37 mouse cellular contexts compared by ENCODE assay signal in the genomic region with DNA sequence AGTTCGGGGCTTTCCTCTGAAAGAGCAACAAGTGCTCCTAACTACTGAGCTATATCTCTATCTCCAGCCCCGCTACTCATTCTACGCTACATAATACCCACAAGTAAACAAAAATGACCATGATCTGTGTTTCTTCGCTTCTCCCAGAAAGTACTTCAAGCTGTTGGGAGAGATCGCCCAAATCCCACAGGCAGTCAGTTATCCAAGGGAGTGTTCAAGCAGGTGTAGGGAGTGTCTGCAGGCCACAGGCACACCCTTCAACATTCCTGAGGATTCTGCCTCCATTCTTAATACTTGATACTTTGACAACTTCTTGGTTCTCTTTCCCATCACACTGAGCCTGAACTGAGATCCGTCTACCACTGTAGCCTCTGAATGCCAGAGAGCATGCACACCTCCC. TPM values are rescaled to one million over a fixed set of nuclear protein-coding genes. Genes with fewer than 3 reads are reported as not detected.
"Had no signal": no experiment of that assay in that cellular context is flagged by ENCODE, and none has a peak within 500 bp of the region (broad histone marks: within the 10 kb centered on the region; RNA-seq: fewer than 3 reads in every experiment).

No protein-coding gene starts in this region.

- H3K4me2 ChIP-seq: embryonic facial prominence, embryonic 12.5 days; embryonic facial prominence, embryonic 13.5 days; embryonic facial prominence, embryonic 15.5 days; forebrain, embryonic 12.5 days; forebrain, embryonic 13.5 days; forebrain, embryonic 15.5 days had no signal

- H3K9ac ChIP-seq: embryonic facial prominence, embryonic 12.5 days; embryonic facial prominence, embryonic 13.5 days; embryonic facial prominence, embryonic 15.5 days; forebrain, embryonic 12.5 days; forebrain, embryonic 13.5 days; forebrain, embryonic 15.5 days; forebrain, postnatal 0 days had no signal

- H3K9me3 ChIP-seq: embryonic facial prominence, embryonic 10.5 days; embryonic facial prominence, embryonic 12.5 days; embryonic facial prominence, embryonic 13.5 days; embryonic facial prominence, embryonic 15.5 days; forebrain, embryonic 10.5 days; forebrain, embryonic 12.5 days; forebrain, embryonic 13.5 days; forebrain, embryonic 15.5 days had no signal

- H3K36me3 ChIP-seq: embryonic facial prominence, embryonic 10.5 days; embryonic facial prominence, embryonic 12.5 days; embryonic facial prominence, embryonic 13.5 days; embryonic facial prominence, embryonic 15.5 days; forebrain, embryonic 10.5 days; forebrain, embryonic 12.5 days; forebrain, embryonic 15.5 days had no signal

- DNase-seq: cerebellum, adult 8-10 months; cerebellum, adult 9-10 months; cerebellum, adult 9-11 months; cerebellum, postnatal 10 days; cerebellum, postnatal 14 days; cerebellum, postnatal 25 days; cerebellum, postnatal 36 days; embryo, embryonic 11 days; forebrain, postnatal 0 days; gastrocnemius, adult 2 months; gastrocnemius, postnatal 10 days; gastrocnemius, postnatal 14 days; gastrocnemius, postnatal 25 days; gastrocnemius, postnatal 36 days; heart, adult 2 months had no signal

- ATAC-seq: forebrain, embryonic 13.5 days; forebrain, embryonic 14.5 days; forebrain, embryonic 15.5 days; forebrain, embryonic 16.5 days; forebrain, postnatal 0 days had no signal

- H3K27me3 ChIP-seq: embryonic facial prominence, embryonic 12.5 days; embryonic facial prominence, embryonic 15.5 days; forebrain, embryonic 15.5 days had no signal

- H3K4me3 ChIP-seq: embryonic facial prominence, embryonic 10.5 days; embryonic facial prominence, embryonic 12.5 days; embryonic facial prominence, embryonic 13.5 days; embryonic facial prominence, embryonic 15.5 days; erythroblast, embryonic 14.5 days; forebrain, embryonic 10.5 days; forebrain, embryonic 12.5 days; forebrain, embryonic 13.5 days; forebrain, embryonic 15.5 days; gastrocnemius, adult 2 months; heart, adult 2 months had no signal

- H3K27ac ChIP-seq: embryonic facial prominence, embryonic 10.5 days; embryonic facial prominence, embryonic 12.5 days; embryonic facial prominence, embryonic 13.5 days; embryonic facial prominence, embryonic 15.5 days; forebrain, embryonic 10.5 days; forebrain, embryonic 12.5 days; forebrain, embryonic 13.5 days; forebrain, embryonic 15.5 days; gastrocnemius, adult 2 months; heart, adult 2 months had no signal

RNA-seq across cellular contexts. Expression of gene Atp6v1e2, which starts 4.5 kb away (rescaled TPM):
- total RNA-seq: common myeloid progenitor, adult 5-6 weeks; forebrain, postnatal 0 days; gastrocnemius, adult 18-20 months; gastrocnemius, adult 2 months; gastrocnemius, adult 8-10 months; gastrocnemius, postnatal 10 days; gastrocnemius, postnatal 14 days; gastrocnemius, postnatal 25 days; gastrocnemius, postnatal 36 days; gastrocnemius, postnatal 4 days; granulocyte monocyte progenitor cell, adult 5-6 weeks; heart, adult 2 months; heart, adult 8-10 months had no signal
- polyA plus RNA-seq: cortical plate, adult 2 months; embryonic facial prominence, embryonic 10.5 days; embryonic facial prominence, embryonic 11.5 days; embryonic facial prominence, embryonic 12.5 days; embryonic facial prominence, embryonic 13.5 days; embryonic facial prominence, embryonic 14.5 days; embryonic facial prominence, embryonic 15.5 days; erythroblast, embryonic 14.5 days; forebrain, embryonic 10.5 days; forebrain, embryonic 11.5 days; forebrain, embryonic 12.5 days; forebrain, embryonic 13.5 days; forebrain, embryonic 14.5 days; forebrain, embryonic 15.5 days; forebrain, embryonic 16.5 days; heart, adult 2 months had no signal

RNA-seq across cellular contexts. Expression of gene Tmem247, which starts 26.0 kb away (rescaled TPM):
- total RNA-seq: common myeloid progenitor, adult 5-6 weeks; forebrain, postnatal 0 days; gastrocnemius, adult 18-20 months; gastrocnemius, adult 2 months; gastrocnemius, adult 8-10 months; gastrocnemius, postnatal 10 days; gastrocnemius, postnatal 14 days; gastrocnemius, postnatal 25 days; gastrocnemius, postnatal 36 days; gastrocnemius, postnatal 4 days; granulocyte monocyte progenitor cell, adult 5-6 weeks; heart, adult 2 months; heart, adult 8-10 months had no signal
- polyA plus RNA-seq: cortical plate, adult 2 months; embryonic facial prominence, embryonic 10.5 days; embryonic facial prominence, embryonic 11.5 days; embryonic facial prominence, embryonic 12.5 days; embryonic facial prominence, embryonic 13.5 days; embryonic facial prominence, embryonic 14.5 days; embryonic facial prominence, embryonic 15.5 days; erythroblast, embryonic 14.5 days; forebrain, embryonic 10.5 days; forebrain, embryonic 11.5 days; forebrain, embryonic 12.5 days; forebrain, embryonic 13.5 days; forebrain, embryonic 14.5 days; forebrain, embryonic 15.5 days; forebrain, embryonic 16.5 days; forebrain, postnatal 0 days; frontal cortex, adult 2 months; heart, adult 2 months had no signal
